Mouse (Mus musculus): ENCODE measurements around the gene Olfr850.

Olfr850 gene

DNA sequence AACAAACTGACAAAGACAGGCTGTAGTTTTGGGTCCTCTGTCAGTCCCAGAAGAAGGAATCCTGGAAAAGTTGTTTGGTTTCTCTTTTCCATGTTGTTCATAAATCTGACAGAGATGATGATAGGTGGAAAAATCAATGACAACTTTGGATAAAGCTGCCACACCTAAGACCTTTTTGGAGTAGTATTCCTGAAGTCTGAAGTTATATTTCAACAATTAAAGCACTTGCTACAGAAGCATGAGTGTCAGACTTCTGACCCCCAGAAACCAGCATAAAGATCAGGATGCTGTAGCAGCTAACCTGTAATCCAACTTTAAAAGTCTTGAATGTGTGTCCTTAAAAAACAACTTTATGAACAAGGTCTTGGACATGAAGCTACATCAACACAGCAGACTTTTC, at the start of gene Olfr850:
Gene Olfr850, minus strand, starts transcription at position 101 of the 400 bp plus-strand sequence.
- no peak for ATAC-seq (ENCODE audit: insufficient number of reproducible peaks, low FRiP score, low TSS enrichment)

DNA sequence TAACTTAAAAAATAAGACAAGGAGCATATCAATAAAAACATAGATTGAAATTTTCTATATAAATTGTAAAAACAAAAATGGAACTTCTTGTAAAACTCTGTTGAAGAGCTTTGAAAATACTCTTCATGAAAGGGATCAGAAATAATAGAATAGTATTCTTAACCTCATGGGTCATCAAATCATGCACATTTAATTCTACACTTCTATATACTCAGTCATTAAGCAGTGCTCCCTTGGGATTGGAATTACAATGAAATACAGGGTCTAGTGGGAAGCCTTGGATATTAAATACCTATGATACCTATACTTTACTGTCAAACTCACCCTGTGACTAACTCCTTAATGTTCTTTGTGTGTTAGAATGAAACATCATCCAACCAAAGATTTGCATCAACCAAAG, 14.9 kb upstream of the Olfr850 start, which contains the start of gene Olfr851:
Gene Olfr851, plus strand, starts transcription at position 301 of the 400 bp plus-strand sequence.
- ATAC-seq (ENCODE audit: insufficient number of reproducible peaks, low FRiP score, low TSS enrichment), result no peak

DNA sequence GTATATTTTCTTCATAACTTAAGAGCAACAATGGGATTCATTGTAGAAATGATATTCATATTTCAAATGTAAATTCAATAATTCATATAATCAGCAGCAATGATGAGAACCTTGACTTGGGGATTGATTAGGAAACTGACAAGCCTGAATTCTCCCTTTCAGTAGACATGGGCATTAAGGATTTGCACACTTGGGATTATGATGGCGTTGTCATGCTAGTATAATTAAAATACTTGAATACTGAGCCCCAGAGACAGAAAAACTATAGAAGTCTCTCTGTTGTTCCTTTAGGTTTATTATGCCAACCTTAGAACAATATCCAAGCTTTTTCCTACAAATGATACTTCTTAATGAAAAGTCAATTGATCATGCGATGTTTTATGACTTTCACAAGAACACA, 38.1 kb downstream of the Olfr850 start, which contains the start of gene Olfr849:
Gene Olfr849, plus strand, starts transcription at position 301 of the 400 bp plus-strand sequence.
- ATAC-seq (ENCODE audit: insufficient number of reproducible peaks, low FRiP score, low TSS enrichment), result no peak
